17 mouse cellular contexts compared by ENCODE assay signal in the genomic region with DNA sequence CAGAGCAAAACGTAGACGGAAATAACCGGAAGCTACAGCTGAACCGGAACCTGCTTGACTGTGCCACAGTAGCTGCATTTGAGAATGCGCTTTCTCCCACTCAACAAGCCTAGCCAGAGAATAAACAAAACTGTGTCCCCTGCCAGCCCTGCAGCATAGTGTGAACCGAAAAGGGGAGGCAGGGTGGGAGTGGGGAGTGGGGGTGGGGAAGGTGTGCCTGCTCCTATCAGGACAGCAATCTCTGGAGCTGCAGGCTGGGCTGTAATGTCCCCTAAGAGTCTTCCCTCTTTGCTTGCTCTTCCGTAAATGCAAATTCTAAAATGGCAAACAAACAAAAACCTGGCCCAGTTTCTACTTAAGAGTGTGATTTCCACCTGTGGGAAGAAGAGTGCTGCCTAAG.
DNase-seq lines count a peak whose midpoint lies in the region; ATAC-seq and TF ChIP-seq lines count a peak whose summit lies in the region.
"Had no signal": no experiment of that assay in that cellular context is flagged by ENCODE, and none has a peak within 500 bp of the region (broad histone marks: within the 10 kb centered on the region; RNA-seq: fewer than 3 reads in every experiment).

No protein-coding gene starts in this region.

- peaks cover 20% of the 10 kb centered on the region; the same call in 1 of the 2 replicates for H3K4me1 ChIP-seq in kidney, embryonic 14.5 days (ENCODE audit: control insufficient read depth, insufficient read depth, low read length)
- peaks cover 18% of the 10 kb centered on the region for H3K4me1 ChIP-seq in intestine, embryonic 14.5 days (replicated peaks; ENCODE audit: control insufficient read depth, insufficient read depth, low read length)
- H3K4me1 ChIP-seq in liver, postnatal 0 days (ENCODE audit: insufficient read depth) = peaks cover 12% of the 10 kb centered on the region
- H3K4me1 ChIP-seq: embryonic facial prominence, embryonic 15.5 days had no signal

- peak; percentile 73; the same call in 1 of the 2 replicates for ATAC-seq in kidney, embryonic 14.5 days (ENCODE audit: low FRiP score, low TSS enrichment)
- no peak for ATAC-seq in intestine, embryonic 14.5 days (replicated peaks; ENCODE audit: low FRiP score, low TSS enrichment, low read depth)
- 0 out of 2 replicates have a peak, but pooled peaks have one; percentile 13 for ATAC-seq in liver, postnatal 0 days
- ATAC-seq: forebrain, embryonic 15.5 days; inflammation-experienced regulatory T-cells, adult 6 months had no signal

- no peaks in the 10 kb centered on the region for H3K9me3 ChIP-seq in kidney, embryonic 14.5 days (ENCODE audit: control insufficient read depth, low read length)
- no peaks in the 10 kb centered on the region for H3K9me3 ChIP-seq in intestine, embryonic 14.5 days (ENCODE audit: control insufficient read depth, low read length)
- H3K9me3 ChIP-seq in liver, postnatal 0 days (ENCODE audit: low read length) = no peaks in the 10 kb centered on the region
- H3K9me3 ChIP-seq: embryonic facial prominence, embryonic 15.5 days; forebrain, embryonic 15.5 days; heart, embryonic 13.5 days; limb, embryonic 15.5 days had no signal

- no peaks in the 10 kb centered on the region for H3K27me3 ChIP-seq in kidney, embryonic 14.5 days (ENCODE audit: control insufficient read depth, insufficient read depth, low read length)
- H3K27me3 ChIP-seq in intestine, embryonic 14.5 days (replicated peaks; ENCODE audit: control insufficient read depth, insufficient read depth, low read length) = no peaks in the 10 kb centered on the region
- no peaks in the 10 kb centered on the region for H3K27me3 ChIP-seq in liver, postnatal 0 days (ENCODE audit: insufficient read depth, low read length)
- H3K27me3 ChIP-seq: embryonic facial prominence, embryonic 15.5 days; forebrain, embryonic 15.5 days; heart, embryonic 13.5 days; limb, embryonic 15.5 days had no signal

- H3K4me2 ChIP-seq in kidney, embryonic 14.5 days (replicated peaks; ENCODE audit: low read depth, low read length) = no peak overlapping the region; the same call in 1 of the 2 replicates
- peak overlapping the region; percentile 3; the same call in 1 of the 2 replicates for H3K4me2 ChIP-seq in intestine, embryonic 14.5 days (ENCODE audit: low read length)
- peak overlapping the region; percentile 56 for H3K4me2 ChIP-seq in liver, postnatal 0 days (ENCODE audit: low read depth, low read length)
- H3K4me2 ChIP-seq: embryonic facial prominence, embryonic 15.5 days; forebrain, embryonic 15.5 days; heart, embryonic 13.5 days; limb, embryonic 15.5 days had no signal

- TF ChIP-seq CTCF in liver, postnatal 0 days (IDR thresholded peaks at IDR 0.05; ENCODE audit: low read depth) = no peak

- 28% methylated on average over 7 of the region's 7 CpGs for WGBS in kidney, embryonic 14.5 days
- WGBS in intestine, embryonic 14.5 days = 14% methylated on average over 7 of the region's 7 CpGs
- WGBS in liver, postnatal 0 days (ENCODE audit: insufficient replicate concordance) = 27% methylated on average over 7 of the region's 7 CpGs

- no peaks in the 10 kb centered on the region for H3K36me3 ChIP-seq in kidney, embryonic 14.5 days (ENCODE audit: control insufficient read depth, insufficient read depth, low read length)
- no peaks in the 10 kb centered on the region for H3K36me3 ChIP-seq in intestine, embryonic 14.5 days (ENCODE audit: control insufficient read depth, insufficient read depth, low read length)
- no peaks in the 10 kb centered on the region for H3K36me3 ChIP-seq in liver, postnatal 0 days (replicated peaks; ENCODE audit: insufficient read depth, low read length)
- H3K36me3 ChIP-seq: embryonic facial prominence, embryonic 15.5 days; forebrain, embryonic 15.5 days; heart, embryonic 13.5 days; limb, embryonic 15.5 days had no signal

- no peak for DNase-seq in kidney, postnatal 36 days
- DNase-seq in lung, postnatal 10 days = peak; percentile 40
- DNase-seq in lung, postnatal 14 days = no peak
- DNase-seq in intestine, embryonic 14.5 days (ENCODE audit: low spot score) = no peak
- DNase-seq in liver, postnatal 0 days = no peak
- no peak for DNase-seq in embryo, embryonic 10.5 days (ENCODE audit: low spot score)
- DNase-seq in right cerebral cortex, postnatal 36 days (ENCODE audit: low spot score in 2 of 2) = no peak
- DNase-seq: adrenal gland, postnatal 36 days; cerebellum, adult 11 months; gastrocnemius, postnatal 10 days; right cerebral cortex, postnatal 4 days had no signal

- no peak overlapping the region for H3K4me3 ChIP-seq in kidney, embryonic 14.5 days (ENCODE audit: low read length)
- H3K4me3 ChIP-seq in intestine, embryonic 14.5 days (ENCODE audit: low read depth, low read length) = no peak overlapping the region
- H3K4me3 ChIP-seq in liver, postnatal 0 days (ENCODE audit: low read depth, low read length) = no peak overlapping the region
- H3K4me3 ChIP-seq: embryonic facial prominence, embryonic 15.5 days; forebrain, embryonic 15.5 days; heart, embryonic 13.5 days; limb, embryonic 15.5 days had no signal

- TF ChIP-seq EP300 in liver, postnatal 0 days (IDR thresholded peaks at IDR 0.05; ENCODE audit: low read depth) = no peak

- no peak overlapping the region for H3K9ac ChIP-seq in kidney, embryonic 14.5 days (ENCODE audit: low read depth, low read length)
- no peak overlapping the region for H3K9ac ChIP-seq in intestine, embryonic 14.5 days (ENCODE audit: low read length)
- no peak overlapping the region for H3K9ac ChIP-seq in liver, postnatal 0 days (replicated peaks)
- H3K9ac ChIP-seq: embryonic facial prominence, embryonic 15.5 days; forebrain, embryonic 15.5 days; heart, embryonic 13.5 days; limb, embryonic 15.5 days had no signal

- H3K27ac ChIP-seq in kidney, embryonic 14.5 days (ENCODE audit: low read depth, low read length) = no peak overlapping the region
- peak overlapping the region; percentile 60; the same call in 1 of the 2 replicates for H3K27ac ChIP-seq in intestine, embryonic 14.5 days (ENCODE audit: low read depth)
- no peak overlapping the region for H3K27ac ChIP-seq in liver, postnatal 0 days (ENCODE audit: low read depth)
- H3K27ac ChIP-seq: embryonic facial prominence, embryonic 15.5 days; forebrain, embryonic 15.5 days; heart, embryonic 13.5 days; limb, embryonic 15.5 days had no signal
